Mouse (Mus musculus) limb, embryonic 11.5 days (tissue): ENCODE measurements at regions not wholly inside any gene's neighbourhood (a gene's known extent, or its start where the extent isn't known, plus 50 kb on each side); places are given as distances from the start of the nearest gene placed in this dataset.
A peak's percentile ranks its signal among the peaks of the same experiment; 100 is the strongest.

Source experiments
- ATAC-seq: fragments of 200-750 bp; cut with Nextera tagmentation; 2 replicates; pipeline ENCODE4 v1.8.0; 2017; ENCODE audit warnings: low read depth; ENCODE audit not compliant: insufficient number of reproducible peaks, low FRiP score, low TSS enrichment
- DNase-seq: peaks from one replicate; pipeline ENCODE4 v3.0.0-alpha.2; 2015; ENCODE audit warnings: low spot score
- H3K27ac ChIP-seq: fragments of 300-500 bp; sonication (generic); replicated peaks from 2 replicates; pipeline ENCODE4 v1.5.1; 2014; ENCODE audit warnings: low read depth, mild to moderate bottlenecking, low read length
- H3K27me3 ChIP-seq: fragments of 300-500 bp; sonication (generic); 2 replicates; pipeline ENCODE4 v1.6.1; 2014; ENCODE audit warnings: mild to moderate bottlenecking, low read length, mixed read lengths; ENCODE audit not compliant: control insufficient read depth, insufficient read depth
- H3K36me3 ChIP-seq: fragments of 300-500 bp; sonication (generic); 2 replicates; pipeline ENCODE4 v1.6.1; 2014; ENCODE audit warnings: mild to moderate bottlenecking, low read length, moderate library complexity, mixed read lengths; ENCODE audit not compliant: control insufficient read depth, insufficient read depth
- H3K4me1 ChIP-seq: fragments of 300-500 bp; sonication (generic); 2 replicates; pipeline ENCODE4 v1.6.1; 2014; ENCODE audit warnings: low read length, mixed read lengths; ENCODE audit not compliant: control insufficient read depth, insufficient read depth
- H3K4me2 ChIP-seq: fragments of 300-500 bp; sonication (generic); 2 replicates; pipeline ENCODE4 v1.6.1; 2014; ENCODE audit warnings: low read depth, mild to moderate bottlenecking, moderate library complexity; ENCODE audit not compliant: severe bottlenecking
- H3K4me3 ChIP-seq: fragments of 300-500 bp; sonication (generic); 2 replicates; pipeline ENCODE4 v1.5.1; 2014; ENCODE audit warnings: low read depth, low read length
- H3K9ac ChIP-seq: fragments of 300-500 bp; sonication (generic); 2 replicates; pipeline ENCODE4 v1.6.1; 2014; ENCODE audit warnings: mild to moderate bottlenecking, low read length
- H3K9me3 ChIP-seq: fragments of 300-500 bp; sonication (generic); 2 replicates; pipeline ENCODE4 v1.6.1; 2016; ENCODE audit warnings: low read length; ENCODE audit not compliant: control insufficient read depth
- WGBS: fragments of 180-500 bp; shearing (Covaris S2); extraction: QIAGEN DNeasy Blood & Tissue Kit; methylation state at CpG from one replicate; pipeline ENCODE4 v1.1.7; 2014; 5-methylcytosine and 5-hydroxymethylcytosine counted together

- DNase-seq (no peak), ATAC-seq (no peak)
- no peak overlapping the region for H3K9ac ChIP-seq
- no peaks in the 10 kb centered on the region for H3K36me3 ChIP-seq
- H3K27me3 ChIP-seq: no peaks in the 10 kb centered on the region
- no peak overlapping the region for H3K4me2 ChIP-seq
- H3K27ac ChIP-seq: no peak overlapping the region
- H3K9me3 ChIP-seq: no peaks in the 10 kb centered on the region
- no peaks in the 10 kb centered on the region for H3K4me1 ChIP-seq
- no peak overlapping the region for H3K4me3 ChIP-seq
- WGBS: 71% methylated on average over 3 of the region's 3 CpGs
Observed at GRCm38 (mm10) chr9:31560226-31560556, 95.9 kb upstream of the Tmem45b start.

GRCm38 (mm10) chr9:31559506-31560225 lies 95.4 kb upstream of the Tmem45b start:
- WGBS: 38% methylated on average over 18 of the region's 18 CpGs
- Histone ChIP-seq H3K27ac (no peak overlapping the region), H3K27me3 (no peaks in the 10 kb centered on the region), H3K36me3 (no peaks in the 10 kb centered on the region), H3K9me3 (no peaks in the 10 kb centered on the region), H3K4me3 (no peak overlapping the region), H3K4me1 (no peaks in the 10 kb centered on the region), H3K9ac (peak overlapping the region; percentile 45; the same call in 1 of the 2 replicates), H3K4me2 (peak overlapping the region; percentile 40; the same call in 1 of the 2 replicates)
- ATAC-seq (peak; percentile 13; the same call in 1 of the 2 replicates), DNase-seq (peak; percentile 79)

GRCm38 (mm10) chr9:31543691-31544052 lies 79.4 kb upstream of the Tmem45b start:
- H3K27ac ChIP-seq: no peak overlapping the region
- ATAC-seq (no peak), DNase-seq (peak; percentile 17)
- no peak overlapping the region for H3K9ac ChIP-seq
- WGBS: 75% methylated on average over 6 of the region's 6 CpGs
- no peaks in the 10 kb centered on the region for H3K9me3 ChIP-seq
- no peak overlapping the region for H3K4me2 ChIP-seq
- no peak overlapping the region for H3K4me3 ChIP-seq
- H3K27me3 ChIP-seq: no peaks in the 10 kb centered on the region
- H3K36me3 ChIP-seq: no peaks in the 10 kb centered on the region
- H3K4me1 ChIP-seq: no peaks in the 10 kb centered on the region

GRCm38 (mm10) chr9:31542909-31543690 lies 78.8 kb upstream of the Tmem45b start:
- DNase-seq (peak; percentile 96), ATAC-seq (peak; percentile 73; the same call in 1 of the 2 replicates)
- no peak overlapping the region for H3K4me3 ChIP-seq
- H3K27me3 ChIP-seq: no peaks in the 10 kb centered on the region
- no peak overlapping the region for H3K4me2 ChIP-seq
- H3K9me3 ChIP-seq: no peaks in the 10 kb centered on the region
- H3K4me1 ChIP-seq: no peaks in the 10 kb centered on the region
- 13% methylated on average over 13 of the region's 13 CpGs for WGBS
- no peak overlapping the region for H3K9ac ChIP-seq
- no peaks in the 10 kb centered on the region for H3K36me3 ChIP-seq
- H3K27ac ChIP-seq: no peak overlapping the region

- DNase-seq: peak; percentile 12
- H3K9me3 ChIP-seq: no peaks in the 10 kb centered on the region
- WGBS: 71% methylated on average over 5 of the region's 5 CpGs
Observed at GRCm38 (mm10) chr9:31541615-31542191, 77.4 kb upstream of the Tmem45b start.

GRCm38 (mm10) chr9:31538458-31539210 lies 74.4 kb upstream of the Tmem45b start:
- no peaks in the 10 kb centered on the region for H3K36me3 ChIP-seq
- DNase-seq: no peak
- H3K9me3 ChIP-seq: no peaks in the 10 kb centered on the region
- no peaks in the 10 kb centered on the region for H3K27me3 ChIP-seq
- H3K4me2 ChIP-seq: no peak overlapping the region
- no peak overlapping the region for H3K27ac ChIP-seq
- ATAC-seq: no peak
- no peak overlapping the region for H3K4me3 ChIP-seq
- H3K9ac ChIP-seq: no peak overlapping the region
- 87% methylated on average over 11 of the region's 11 CpGs for WGBS
- H3K4me1 ChIP-seq: no peaks in the 10 kb centered on the region

More at GRCm38 (mm10) chr9:31541615-31542191, 77.4 kb upstream of the Tmem45b start:
- no peaks in the 10 kb centered on the region for H3K36me3 ChIP-seq
- H3K9ac ChIP-seq: no peak overlapping the region
- H3K4me2 ChIP-seq: no peak overlapping the region
- no peaks in the 10 kb centered on the region for H3K4me1 ChIP-seq
- ATAC-seq: no peak
- H3K27me3 ChIP-seq: no peaks in the 10 kb centered on the region
- no peak overlapping the region for H3K4me3 ChIP-seq
- no peak overlapping the region for H3K27ac ChIP-seq

GRCm38 (mm10) chr9:31529021-31529420 lies 64.8 kb upstream of the Tmem45b start:
- DNase-seq: no peak
- WGBS: 65% methylated on average over 6 of the region's 6 CpGs

GRCm38 (mm10) chr9:31527216-31527615 lies 63.0 kb upstream of the Tmem45b start:
- Histone ChIP-seq H3K27me3 (no peaks in the 10 kb centered on the region), H3K27ac (no peak overlapping the region), H3K36me3 (no peaks in the 10 kb centered on the region), H3K9me3 (no peaks in the 10 kb centered on the region), H3K9ac (no peak overlapping the region), H3K4me1 (no peaks in the 10 kb centered on the region), H3K4me2 (no peak overlapping the region), H3K4me3 (no peak overlapping the region)
- no peak for DNase-seq
- WGBS: 81% methylated on average over 2 of the region's 2 CpGs
- no peak for ATAC-seq

More at GRCm38 (mm10) chr9:31529021-31529420, 64.8 kb upstream of the Tmem45b start:
- Histone ChIP-seq H3K27me3 (no peaks in the 10 kb centered on the region), H3K4me3 (no peak overlapping the region), H3K4me1 (no peaks in the 10 kb centered on the region), H3K4me2 (no peak overlapping the region), H3K9ac (no peak overlapping the region), H3K9me3 (no peaks in the 10 kb centered on the region), H3K36me3 (no peaks in the 10 kb centered on the region), H3K27ac (no peak overlapping the region)
- no peak for ATAC-seq
